Mouse (Mus musculus): Measurements from ENCODE around the gene Ppp3r2.

DNA sequence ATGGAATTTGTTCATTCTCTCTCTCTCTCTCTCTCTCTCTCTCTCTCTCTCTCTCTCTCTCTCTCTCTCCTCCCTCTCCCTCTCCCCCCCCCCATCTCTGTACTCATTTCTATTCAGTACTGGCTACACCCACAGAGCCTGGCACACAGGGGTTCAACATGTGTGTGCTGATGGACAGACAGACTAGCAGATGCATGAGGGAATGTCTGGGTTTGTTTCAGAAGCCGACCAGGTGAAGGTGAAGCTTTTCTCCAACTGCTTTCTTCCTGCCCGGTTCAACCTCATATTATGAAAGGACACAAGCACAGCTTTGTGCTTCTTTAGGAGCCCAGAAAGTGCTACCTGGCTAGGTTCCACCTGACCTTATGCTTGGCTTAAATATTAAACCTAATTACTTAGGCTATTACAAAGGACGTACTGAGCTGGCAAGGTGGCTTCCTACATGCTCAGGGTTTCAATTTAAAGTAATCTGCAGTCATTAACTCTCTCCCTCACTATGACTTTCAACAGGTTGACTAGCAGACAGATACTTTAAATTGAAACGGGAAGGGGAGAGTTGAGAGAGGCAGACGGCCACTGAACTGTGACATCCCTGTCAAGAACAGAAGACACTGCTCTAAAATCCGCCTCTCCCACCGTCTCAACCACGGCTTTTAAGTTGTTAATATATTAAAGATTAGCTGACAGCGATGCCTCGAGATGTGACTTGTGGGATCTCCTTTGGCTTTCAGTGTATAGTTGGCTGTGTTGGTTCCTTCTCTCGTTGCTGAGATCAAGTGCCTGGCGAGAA, 9.8 kb upstream of the Ppp3r2 start:
- no peak for TF ChIP-seq CTCF (conservative IDR thresholded peaks at IDR 0.05 in 1 of 2, IDR thresholded peaks at IDR 0.05 in 1 of 2; ENCODE audit: low read depth in 2 of 2, low read length in 2 of 2)
- TF ChIP-seq POLR2A (IDR thresholded peaks at IDR 0.05; ENCODE audit: low read depth, low read length), result no peak
- TF ChIP-seq ELF1 (IDR thresholded peaks at IDR 0.05; ENCODE audit: low read depth, low read length), result no peak
- no peak for TF ChIP-seq PAX5 (IDR thresholded peaks at IDR 0.05; ENCODE audit: low read length)
- TF ChIP-seq EP300 (IDR thresholded peaks at IDR 0.05; ENCODE audit: low read length), result no peak
